Comparison of ENCODE assay signal across 24 mouse cellular contexts in the genomic region with DNA sequence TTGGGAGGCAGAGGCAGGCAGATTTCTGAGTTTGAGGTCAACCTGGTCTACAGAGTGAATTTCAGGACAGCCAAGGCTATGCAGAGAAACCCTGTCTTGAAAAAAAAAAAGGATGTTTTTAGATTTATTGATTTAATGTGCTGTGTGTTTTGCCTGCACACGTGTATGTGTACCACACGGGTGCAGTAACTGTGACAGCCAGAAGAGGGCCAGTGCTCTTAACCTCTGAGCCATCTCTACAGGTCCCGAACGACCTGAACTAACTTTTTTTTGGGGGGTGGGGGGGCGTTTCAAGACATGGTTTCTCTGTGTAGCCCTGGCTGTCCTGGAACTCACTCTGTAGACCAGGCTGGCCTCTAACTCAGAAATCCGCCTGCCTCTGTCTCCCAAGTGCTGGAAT. TPM values are rescaled to one million over a fixed set of nuclear protein-coding genes. Genes with fewer than 3 reads are reported as not detected.
DNase-seq lines count a peak whose midpoint lies in the region; ATAC-seq and TF ChIP-seq lines count a peak whose summit lies in the region.
"Not testable (repeated sequence)": the region's sequence is repeated elsewhere in the genome, so short reads cannot be mapped to it uniquely, and the experiment has no call there.
"Had no signal": no experiment of that assay in that cellular context is flagged by ENCODE, and none has a peak within 500 bp of the region (broad histone marks: within the 10 kb centered on the region; RNA-seq: fewer than 3 reads in every experiment).

No protein-coding gene starts in this region.

- H3K9ac ChIP-seq in MEL (ENCODE audit: control insufficient read depth, low read depth, low read length, poor library complexity, severe bottlenecking); intestine, postnatal 0 days (ENCODE audit: low read depth, low read length); lung, embryonic 14.5 days: not testable (repeated sequence)

- H3K4me1 ChIP-seq in E14TG2a.4 (replicated peaks; ENCODE audit: low read depth, low read length), result peaks cover 38% of the 10 kb centered on the region
- H3K4me1 ChIP-seq in MEL (ENCODE audit: control insufficient read depth in 1 of 2, insufficient read depth in 2 of 2, low read length in 2 of 2), result peaks cover 3 to 20% of the 10 kb centered on the region in 2 experiments
- H3K4me1 ChIP-seq in intestine, postnatal 0 days (replicated peaks; ENCODE audit: control insufficient read depth, insufficient read depth, low read length), result peaks cover 23% of the 10 kb centered on the region
- not testable (repeated sequence) for H3K4me1 ChIP-seq in lung, embryonic 14.5 days (ENCODE audit: insufficient read depth)

- DNase-seq in ES-CJ7 (ENCODE audit: low read depth, low spot score), result peak; percentile 58
- DNase-seq in MEL (ENCODE audit: low read depth, low spot score), result peak; percentile 46
- DNase-seq in ZHBTc4 (ENCODE audit: low read depth, low spot score), result peak; percentile 72
- not testable (repeated sequence) for DNase-seq in layer of hippocampus, adult 2 months (ENCODE audit: low spot score in 2 of 2); lung, embryonic 14.5 days
- DNase-seq in thymus, postnatal 4 days, result peak; percentile 49

- not testable (repeated sequence) for H3K36me3 ChIP-seq in E14TG2a.4 (ENCODE audit: insufficient read depth, low read length); MEL (ENCODE audit: control insufficient read depth in 1 of 2, insufficient read depth in 2 of 2, low read length in 2 of 2); intestine, postnatal 0 days (ENCODE audit: control insufficient read depth, insufficient read depth); lung, embryonic 14.5 days (ENCODE audit: insufficient read depth)

- H3K9me3 ChIP-seq in E14TG2a.4 (ENCODE audit: low read length); MEL (replicated peaks; ENCODE audit: insufficient read depth, low read length); intestine, postnatal 0 days (ENCODE audit: control insufficient read depth); lung, embryonic 14.5 days (ENCODE audit: low read depth, low read length): not testable (repeated sequence)

- not testable (repeated sequence) for H3K4me2 ChIP-seq in intestine, postnatal 0 days (replicated peaks; ENCODE audit: low read depth); lung, embryonic 14.5 days

- peak; percentile 66 for TF ChIP-seq CTCF in E14TG2a.4 (conservative IDR thresholded peaks at IDR 0.05; ENCODE audit: low read length)
- TF ChIP-seq CTCF in MEL (IDR thresholded peaks at IDR 0.05 in 2 of 3, conservative IDR thresholded peaks at IDR 0.05 in 1 of 3; ENCODE audit: control insufficient read depth in 1 of 3, insufficient read depth in 1 of 3, low read depth in 2 of 3, low read length in 3 of 3, poor library complexity in 1 of 3, severe bottlenecking in 1 of 3), result peak in 2 of 3 experiments; percentile 40 to 48; a peak in 5 of 6 replicates
- TF ChIP-seq CTCF in intestine, postnatal 0 days (IDR thresholded peaks at IDR 0.05; ENCODE audit: low read depth), result 0 out of 2 replicates have a peak, but pooled peaks have one; percentile 15
- TF ChIP-seq CTCF in layer of hippocampus, adult 2 months (conservative IDR thresholded peaks at IDR 0.05), result peak; percentile 31
- peak; percentile 9; the same call in 1 of the 2 replicates for TF ChIP-seq CTCF in lung, embryonic 14.5 days (IDR thresholded peaks at IDR 0.05; ENCODE audit: low read depth)

- H3K27ac ChIP-seq in MEL (ENCODE audit: control insufficient read depth, low read depth, low read length); intestine, postnatal 0 days (ENCODE audit: low read depth, low read length); layer of hippocampus, adult 2 months; lung, embryonic 14.5 days (ENCODE audit: low read depth): not testable (repeated sequence)

- H3K4me3 ChIP-seq in E14TG2a.4 (replicated peaks; ENCODE audit: low read length); MEL (ENCODE audit: control insufficient read depth in 1 of 2, insufficient read depth in 1 of 2, low read depth in 2 of 2, low read length in 2 of 2); intestine, postnatal 0 days (ENCODE audit: low read depth, low read length); layer of hippocampus, adult 2 months; lung, embryonic 14.5 days (ENCODE audit: low read depth, low read length): not testable (repeated sequence)

- H3K27me3 ChIP-seq in E14TG2a.4 (ENCODE audit: insufficient read depth, low read length), result peaks cover 25% of the 10 kb centered on the region
- H3K27me3 ChIP-seq in MEL (ENCODE audit: control insufficient read depth in 1 of 2, insufficient read depth in 2 of 2, low read length in 2 of 2); intestine, postnatal 0 days (replicated peaks; ENCODE audit: control insufficient read depth, insufficient read depth, low read length); lung, embryonic 14.5 days (ENCODE audit: insufficient read depth, low read length): not testable (repeated sequence)

- not testable (repeated sequence) for ATAC-seq in intestine, postnatal 0 days; lung, embryonic 14.5 days (ENCODE audit: insufficient read depth)

- TF ChIP-seq POLR2A in MEL (IDR thresholded peaks at IDR 0.05; ENCODE audit: control insufficient read depth in 1 of 2, insufficient read depth in 1 of 2, low read depth in 1 of 2, low read length in 2 of 2, poor library complexity in 1 of 2), result not testable (repeated sequence)

- H3K79me2 ChIP-seq in MEL (ENCODE audit: control insufficient read depth, insufficient read depth, low read length, poor library complexity), result not testable (repeated sequence)

- 87% methylated on average over 6 of the region's 6 CpGs for WGBS in intestine, postnatal 0 days
- WGBS in lung, embryonic 14.5 days, result 83% methylated on average over 6 of the region's 6 CpGs

- not testable (repeated sequence) for TF ChIP-seq EP300 in MEL (IDR thresholded peaks at IDR 0.05; ENCODE audit: low read depth in 1 of 2, low read length in 2 of 2)

- not testable (repeated sequence) for TF ChIP-seq RAD21 in MEL (IDR thresholded peaks at IDR 0.05; ENCODE audit: low read depth, low read length)

RNA-seq across cellular contexts. Expression of a gene that starts 7.5 kb away (rescaled TPM):
- total RNA-seq in MEL (2012; rRNA removed), result 0.07 TPM in 1 of 2 replicates, not detected in the other
- under 1 TPM in 1 of 2 experiments, not detected in 1; 0.26 TPM for polyA plus RNA-seq in MEL (2012; ENCODE audit: insufficient read depth in 1 of 2, insufficient read length in 2 of 2, low read depth in 1 of 2, low replicate concordance in 2 of 2, missing spikeins in 1 of 2)
- polyA plus RNA-seq in intestine, postnatal 0 days (2015; fragmentation: Nextera tagmentation; extraction: Ambion mirVana), result 3.0 and 3.4 TPM in 2 replicates
- total RNA-seq in layer of hippocampus, adult 2 months (2021), result not detected
- 0.28 and 0.64 TPM in 2 replicates for polyA plus RNA-seq in lung, embryonic 14.5 days (2014; fragmentation: Nextera tagmentation; extraction: Ambion mirVana)
- total RNA-seq: adrenal gland, postnatal 25 days; common myeloid progenitor, adult 5-6 weeks had no signal
- polyA plus RNA-seq: adrenal gland, adult 2 months; brain, embryonic 14.5 days; embryonic facial prominence, embryonic 11.5 days; erythroblast, embryonic 14.5 days; forebrain, embryonic 12.5 days; forebrain, embryonic 14.5 days; forebrain, embryonic 16.5 days; frontal cortex, adult 2 months; G1E had no signal

RNA-seq across cellular contexts. Expression of a gene that starts 14.5 kb away (rescaled TPM):
- not detected in 2 replicates for total RNA-seq in MEL (2012; rRNA removed)
- polyA plus RNA-seq in MEL (2012; ENCODE audit: insufficient read depth in 1 of 2, insufficient read length in 2 of 2, low read depth in 1 of 2, low replicate concordance in 2 of 2, missing spikeins in 1 of 2), result not detected
- polyA plus RNA-seq in intestine, postnatal 0 days (2015; fragmentation: Nextera tagmentation; extraction: Ambion mirVana), result 0.64 and 1.1 TPM in 2 replicates
- total RNA-seq in layer of hippocampus, adult 2 months (2021), result not detected
- polyA plus RNA-seq in lung, embryonic 14.5 days (2014; fragmentation: Nextera tagmentation; extraction: Ambion mirVana), result not detected in 2 replicates
- total RNA-seq: adrenal gland, postnatal 4 days; CH12.LX; common myeloid progenitor, adult 5-6 weeks; G1E had no signal
- polyA plus RNA-seq: C2C12; CD4-positive, CD25-positive, alpha-beta regulatory T cell, adult 4 months; embryonic facial prominence, embryonic 11.5 days; embryonic facial prominence, embryonic 15.5 days; erythroblast, embryonic 14.5 days; forebrain, embryonic 12.5 days; forebrain, embryonic 14.5 days; forebrain, embryonic 16.5 days; G1E had no signal

RNA-seq across cellular contexts. Expression of a gene that starts 20.6 kb away (rescaled TPM):
- total RNA-seq in MEL (2012; rRNA removed), result 7.0 and 9.1 TPM in 2 replicates
- 10 to 100 TPM in 1 of 2 experiments, not detected in 1; 13.1 TPM for polyA plus RNA-seq in MEL (2012; ENCODE audit: insufficient read depth in 1 of 2, insufficient read length in 2 of 2, low read depth in 1 of 2, low replicate concordance in 2 of 2, missing spikeins in 1 of 2)
- polyA plus RNA-seq in intestine, postnatal 0 days (2015; fragmentation: Nextera tagmentation; extraction: Ambion mirVana), result 6.9 and 7.0 TPM in 2 replicates
- total RNA-seq in layer of hippocampus, adult 2 months (2021), result 10 to 100 TPM; 10.4 to 10.9 TPM
- 5.7 and 8.0 TPM in 2 replicates for polyA plus RNA-seq in lung, embryonic 14.5 days (2014; fragmentation: Nextera tagmentation; extraction: Ambion mirVana)

RNA-seq across cellular contexts. Expression of a gene that starts 34.9 kb away (rescaled TPM):
- total RNA-seq in MEL (2012; rRNA removed), result 12.3 and 13.2 TPM in 2 replicates
- 10 to 100 TPM in 1 of 2 experiments, not detected in 1; 20.6 TPM for polyA plus RNA-seq in MEL (2012; ENCODE audit: insufficient read depth in 1 of 2, insufficient read length in 2 of 2, low read depth in 1 of 2, low replicate concordance in 2 of 2, missing spikeins in 1 of 2)
- polyA plus RNA-seq in intestine, postnatal 0 days (2015; fragmentation: Nextera tagmentation; extraction: Ambion mirVana), result 17.5 and 18.6 TPM in 2 replicates
- total RNA-seq in layer of hippocampus, adult 2 months (2021), result 10 to 100 TPM; 74.5 to 74.6 TPM
- 21.6 and 22.2 TPM in 2 replicates for polyA plus RNA-seq in lung, embryonic 14.5 days (2014; fragmentation: Nextera tagmentation; extraction: Ambion mirVana)

RNA-seq across cellular contexts. Expression of a gene that starts 35.1 kb away (rescaled TPM):
- 665 and 706 TPM in 2 replicates for total RNA-seq in MEL (2012; rRNA removed)
- polyA plus RNA-seq in MEL (2012; ENCODE audit: insufficient read depth in 1 of 2, insufficient read length in 2 of 2, low read depth in 1 of 2, low replicate concordance in 2 of 2, missing spikeins in 1 of 2), result 1,000 to 10,000 TPM in 1 of 2 experiments, 100 to 1,000 TPM in 1; 525 to 1,715 TPM
- 1,235 and 1,272 TPM in 2 replicates for polyA plus RNA-seq in intestine, postnatal 0 days (2015; fragmentation: Nextera tagmentation; extraction: Ambion mirVana)
- total RNA-seq in layer of hippocampus, adult 2 months (2021), result 100 to 1,000 TPM; 467 to 494 TPM
- polyA plus RNA-seq in lung, embryonic 14.5 days (2014; fragmentation: Nextera tagmentation; extraction: Ambion mirVana), result 817 and 850 TPM in 2 replicates

Comparison
In these comparisons a context has a peak if more than half of its experiments do, and no peak if none do; other contexts are left out.
1. CTCF ChIP-seq: peak in every context shown above with its lines; median percentile 66 in E14TG2a.4; 44 in MEL; 31 in layer of hippocampus, adult 2 months; 15 in intestine, postnatal 0 days; 9 in lung, embryonic 14.5 days.